Mouse (Mus musculus) limb, embryonic 14.5 days (tissue): ENCODE measurements around the gene Dcaf15. TPM values are rescaled to one million over a fixed set of nuclear protein-coding genes. Genes with fewer than 3 reads are reported as not detected.

Experiments
- ATAC-seq: fragments of 200-750 bp; cut with Nextera tagmentation; 2 replicates; pipeline ENCODE4 v1.8.0; 2017; ENCODE audit warnings: low read depth, moderate number of reproducible peaks, moderate TSS enrichment; ENCODE audit not compliant: low FRiP score
- DNase-seq: peaks from one replicate; pipeline ENCODE4 v3.0.0-alpha.2; 2015; ENCODE audit warnings: low spot score
- H3K27ac ChIP-seq: fragments of 300-500 bp; sonication (generic); replicated peaks from 2 replicates; pipeline ENCODE4 v1.5.1; 2014; ENCODE audit warnings: low read depth, mild to moderate bottlenecking, low read length, moderate library complexity, mixed read lengths
- H3K27me3 ChIP-seq: fragments of 300-500 bp; sonication (generic); 2 replicates; pipeline ENCODE4 v1.6.1; 2014; ENCODE audit warnings: low read length, mixed read lengths; ENCODE audit not compliant: control insufficient read depth, insufficient read depth
- H3K36me3 ChIP-seq: fragments of 300-500 bp; sonication (generic); 2 replicates; pipeline ENCODE4 v1.6.1; 2014; ENCODE audit warnings: mild to moderate bottlenecking, low read length, moderate library complexity, mixed read lengths; ENCODE audit not compliant: control insufficient read depth, insufficient read depth
- H3K4me1 ChIP-seq: fragments of 300-500 bp; sonication (generic); 2 replicates; pipeline ENCODE4 v1.6.1; 2014; ENCODE audit warnings: antibody characterized with exemption, low read length, mixed read lengths; ENCODE audit not compliant: control insufficient read depth, insufficient read depth
- H3K4me2 ChIP-seq: fragments of 300-500 bp; sonication (generic); replicated peaks from 2 replicates; pipeline ENCODE4 v1.6.1; 2014; ENCODE audit warnings: low read depth, mild to moderate bottlenecking, low read length, moderate library complexity; ENCODE audit not compliant: severe bottlenecking
- H3K4me3 ChIP-seq: fragments of 300-500 bp; sonication (generic); replicated peaks from 2 replicates; pipeline ENCODE4 v1.5.1; 2014; ENCODE audit warnings: low read length
- H3K9ac ChIP-seq: fragments of 300-500 bp; sonication (generic); 2 replicates; pipeline ENCODE4 v1.6.1; 2014; ENCODE audit warnings: mild to moderate bottlenecking, low read depth, low read length, moderate library complexity; ENCODE audit not compliant: severe bottlenecking
- H3K9me3 ChIP-seq: fragments of 300-500 bp; sonication (generic); 2 replicates; pipeline ENCODE4 v1.6.1; 2016; ENCODE audit warnings: low read length; ENCODE audit not compliant: control insufficient read depth
- POLR2A ChIP-seq: fragments of 200-500 bp; IDR thresholded peaks from 2 replicates; pipeline ENCODE4 v1.8.0; 2012; ENCODE audit warnings: inconsistent platforms, mild to moderate bottlenecking, moderate library complexity, borderline replicate concordance; ENCODE audit not compliant: insufficient read depth, insufficient read length; ENCODE audit errors: extremely low read depth
- WGBS: fragments of 180-500 bp; shearing (Covaris S2); extraction: QIAGEN DNeasy Blood & Tissue Kit; methylation state at CpG from one replicate; pipeline ENCODE4 v1.1.7; 2014; 5-methylcytosine and 5-hydroxymethylcytosine counted together
- polyA plus RNA-seq, 2 experiments: library from polyadenylated mRNA; depleted of rRNA in 1 of 2; stranded (reverse) in 1 of 2; unstranded in 1 of 2; fragments of >200 nt; fragmentation: Nextera tagmentation in 1 of 2; extraction: Ambion mirVana in 1 of 2; gene quantifications; 2 replicates each; pipeline versions ENCODE4 v1.2.1 to v1.2.3; 2012 to 2014

The Dcaf15 gene
- polyA plus RNA-seq, 2 experiments: 8.7 to 79.5 TPM

- ATAC-seq (no peak), DNase-seq (no peak)
- Histone ChIP-seq H3K4me3 (no peak overlapping the region), H3K27me3 (no peaks in the 10 kb centered on the region), H3K9ac (no peak overlapping the region), H3K4me1 (peaks cover 15% of the 10 kb centered on the region; the same call in 1 of the 2 replicates), H3K27ac (no peak overlapping the region), H3K9me3 (no peaks in the 10 kb centered on the region), H3K4me2 (no peak overlapping the region), H3K36me3 (no peaks in the 10 kb centered on the region)
- 56% methylated on average over 1 of the region's 1 CpGs for WGBS
- no peak for TF ChIP-seq POLR2A
These were observed 35.4 kb downstream of the Dcaf15 start for GRCm38 (mm10) chr8:84069169-84069568.

- Histone ChIP-seq H3K27me3 (no peaks in the 10 kb centered on the region), H3K27ac (no peak overlapping the region), H3K4me3 (no peak overlapping the region), H3K36me3 (no peaks in the 10 kb centered on the region), H3K9me3 (no peaks in the 10 kb centered on the region), H3K4me1 (peaks cover 15% of the 10 kb centered on the region; the same call in 1 of the 2 replicates), H3K4me2 (peak overlapping the region; percentile 38; the same call in 1 of the 2 replicates), H3K9ac (no peak overlapping the region)
- WGBS: 57% methylated on average over 12 of the region's 12 CpGs
- TF ChIP-seq POLR2A: no peak
- ATAC-seq (no peak), DNase-seq (no peak)
These were observed 36.1 kb downstream of the Dcaf15 start for GRCm38 (mm10) chr8:84068316-84069035.

- ATAC-seq: no peak
- H3K9ac ChIP-seq: 0 out of 2 replicates have a peak overlapping the region, but pooled peaks have one; percentile 22
- H3K4me3 ChIP-seq: peak overlapping the region; percentile 99
- TF ChIP-seq POLR2A: no peak
- 79% methylated on average over 7 of the region's 7 CpGs for WGBS
- no peaks in the 10 kb centered on the region for H3K27me3 ChIP-seq
- no peaks in the 10 kb centered on the region for H3K9me3 ChIP-seq
- no peak overlapping the region for H3K27ac ChIP-seq
- no peak for DNase-seq
- H3K36me3 ChIP-seq: no peaks in the 10 kb centered on the region
- peaks cover 12% of the 10 kb centered on the region; the same call in 1 of the 2 replicates for H3K4me1 ChIP-seq
- peak overlapping the region; percentile 38 for H3K4me2 ChIP-seq
These were observed 36.7 kb downstream of the Dcaf15 start for GRCm38 (mm10) chr8:84067911-84068310.

- peak; percentile 86 for DNase-seq
- peak overlapping the region; percentile 38 for H3K4me2 ChIP-seq
- peak overlapping the region; percentile 99 for H3K4me3 ChIP-seq
- H3K27me3 ChIP-seq: no peaks in the 10 kb centered on the region
- peak overlapping the region; percentile 96 for H3K9ac ChIP-seq
- peak; percentile 69 for ATAC-seq
- TF ChIP-seq POLR2A: no peak
- no peaks in the 10 kb centered on the region for H3K36me3 ChIP-seq
- WGBS: 0% methylated on average over 34 of the region's 58 CpGs
- peaks cover 12% of the 10 kb centered on the region; the same call in 1 of the 2 replicates for H3K4me1 ChIP-seq
- no peaks in the 10 kb centered on the region for H3K9me3 ChIP-seq
- H3K27ac ChIP-seq: peak overlapping the region; percentile 98
These were observed 37.5 kb downstream of the Dcaf15 start for GRCm38 (mm10) chr8:84067047-84067573.

GRCm38 (mm10) chr8:84066291-84066930, 38.2 kb downstream of the Dcaf15 start, which contains the start of gene Rfx1:
Gene Rfx1, plus strand, starts transcription at chr8:84066834.
- Histone ChIP-seq H3K9ac (peak within 1 kb of the TSS; percentile 96), H3K9me3 (no peaks in the 10 kb centered on the region), H3K4me3 (peak within 1 kb of the TSS; percentile 99), H3K27ac (peak within 1 kb of the TSS; percentile 98), H3K4me1 (peaks cover 9% of the 10 kb centered on the region; the same call in 1 of the 2 replicates), H3K27me3 (no peaks in the 10 kb centered on the region), H3K36me3 (no peaks in the 10 kb centered on the region), H3K4me2 (peak within 1 kb of the TSS; percentile 76)
- ATAC-seq (peak; percentile 96), DNase-seq (peak; percentile 100)
- peak; percentile 60; the same call in 1 of the 2 replicates for TF ChIP-seq POLR2A
- WGBS: under 1% methylated on average over 49 of the region's 51 CpGs
